Mouse (Mus musculus) ES-Bruce4 (cell line): Measurements from ENCODE around the gene Gm379. TPM values are rescaled to one million over a fixed set of nuclear protein-coding genes. Genes with fewer than 3 reads are reported as not detected.

Experiments
- H3K27ac ChIP-seq: 2 replicates; pipeline ENCODE4 v1.5.1; 2012; ENCODE audit warnings: low read length, inconsistent platforms; ENCODE audit not compliant: insufficient read depth
- H3K27me3 ChIP-seq: 2 replicates; pipeline ENCODE4 v1.6.1; 2012; ENCODE audit warnings: mild to moderate bottlenecking, low read length, inconsistent platforms; ENCODE audit not compliant: control insufficient read depth, poor library complexity, insufficient read depth, severe bottlenecking
- H3K36me3 ChIP-seq: 2 replicates; pipeline ENCODE4 v1.6.1; 2012; ENCODE audit warnings: inconsistent platforms, mild to moderate bottlenecking, low read length, moderate library complexity; ENCODE audit not compliant: control insufficient read depth, poor library complexity, insufficient read depth, severe bottlenecking
- H3K4me1 ChIP-seq: one replicate; pipeline ENCODE4 v1.8.1; 2011; ENCODE audit warnings: low read length; ENCODE audit not compliant: control insufficient read depth, insufficient read depth
- H3K4me3 ChIP-seq: 2 replicates; pipeline ENCODE4 v1.5.1; 2011; ENCODE audit warnings: low read depth, mild to moderate bottlenecking, low read length
- H3K9ac ChIP-seq: 2 replicates; pipeline ENCODE4 v1.6.1; 2012; ENCODE audit warnings: low read depth, mild to moderate bottlenecking, inconsistent platforms; ENCODE audit not compliant: poor library complexity, severe bottlenecking
- H3K9me3 ChIP-seq: replicated peaks from 2 replicates; pipeline ENCODE4 v1.6.1; 2012; ENCODE audit warnings: mild to moderate bottlenecking, low read length, inconsistent platforms; ENCODE audit not compliant: control insufficient read depth, poor library complexity, insufficient read depth, severe bottlenecking
- CTCF ChIP-seq: IDR thresholded peaks from one replicate; pipeline ENCODE4 v1.8.1; 2011; ENCODE audit warnings: low read depth, low read length
- EP300 ChIP-seq: IDR thresholded peaks from 2 replicates; pipeline ENCODE4 v1.6.1; 2011; ENCODE audit warnings: low read depth, low read length; ENCODE audit not compliant: insufficient read depth
- POLR2A ChIP-seq: IDR thresholded peaks from one replicate; pipeline ENCODE4 v1.8.1; 2011; ENCODE audit warnings: low read length; ENCODE audit not compliant: insufficient read depth
- polyA plus RNA-seq: library from polyadenylated mRNA; stranded (reverse); fragments of >200 nt; gene quantifications from 2 replicates; pipeline ENCODE4 v1.2.4, GENCODE M21; 2011; ENCODE audit warnings: low read depth; ENCODE audit not compliant: missing spikeins, insufficient read depth, insufficient read length

The Gm379 gene
- polyA plus RNA-seq = not detected in 2 replicates

GRCm38 (mm10) chrX:108664885-108665284 is at the start of gene Gm379:
TSS of gene Gm379 (minus strand) at chrX:108664891.
- Histone ChIP-seq H3K4me3 (no peak within 1 kb of the TSS), H3K9ac (no peak within 1 kb of the TSS), H3K36me3 (no peaks in the 10 kb centered on the region)

GRCm38 (mm10) chrX:108704312-108704711 is 39.6 kb upstream of the Gm379 start:
- Histone ChIP-seq H3K9ac (no peak overlapping the region), H3K27me3 (no peaks in the 10 kb centered on the region), H3K36me3 (no peaks in the 10 kb centered on the region), H3K4me3 (no peak overlapping the region), H3K9me3 (no peaks in the 10 kb centered on the region), H3K4me1 (no peaks in the 10 kb centered on the region), H3K27ac (no peak overlapping the region)
- TF ChIP-seq CTCF (no peak), POLR2A (no peak), EP300 (no peak)

More at GRCm38 (mm10) chrX:108664885-108665284, at the start of gene Gm379:
- TF ChIP-seq POLR2A = no peak
- no peak for TF ChIP-seq CTCF
- TF ChIP-seq EP300 = no peak
- no peaks in the 10 kb centered on the region for H3K9me3 ChIP-seq
- no peaks in the 10 kb centered on the region for H3K27me3 ChIP-seq
- H3K27ac ChIP-seq = no peak within 1 kb of the TSS
- no peaks in the 10 kb centered on the region for H3K4me1 ChIP-seq

- H3K36me3 ChIP-seq = no peaks in the 10 kb centered on the region
- no peaks in the 10 kb centered on the region for H3K4me1 ChIP-seq
- TF ChIP-seq CTCF = no peak
- no peak for TF ChIP-seq EP300
- H3K9ac ChIP-seq = no peak overlapping the region
- H3K27ac ChIP-seq = no peak overlapping the region
- no peak overlapping the region for H3K4me3 ChIP-seq
- no peaks in the 10 kb centered on the region for H3K9me3 ChIP-seq
- no peaks in the 10 kb centered on the region for H3K27me3 ChIP-seq
These were observed 4.2 kb upstream of the Gm379 start for GRCm38 (mm10) chrX:108668868-108669267.

DNA sequence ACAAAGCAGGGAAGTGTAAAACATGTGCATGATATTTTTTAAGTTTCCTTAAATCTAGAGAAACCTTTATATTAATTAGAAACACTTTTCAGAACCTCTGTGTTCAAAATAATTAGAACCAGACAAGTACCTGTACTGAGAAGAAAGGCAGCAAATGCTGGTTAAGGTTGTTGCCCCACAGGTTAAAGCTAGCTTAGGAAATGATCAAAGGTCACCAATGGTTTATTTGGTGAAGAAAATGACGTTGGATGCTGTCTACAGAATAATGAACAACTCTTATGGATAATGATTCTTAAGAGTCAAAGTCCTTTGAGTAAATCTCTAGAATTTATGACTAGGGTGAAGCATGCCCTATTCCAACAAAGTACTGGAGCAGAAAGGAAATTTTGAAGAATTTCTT is 42.7 kb downstream of the Gm379 start:
- no peaks in the 10 kb centered on the region for H3K9me3 ChIP-seq
- no peak overlapping the region for H3K4me3 ChIP-seq
- no peaks in the 10 kb centered on the region for H3K4me1 ChIP-seq
- H3K9ac ChIP-seq = no peak overlapping the region
- no peak for TF ChIP-seq POLR2A
- TF ChIP-seq CTCF = no peak
- TF ChIP-seq EP300 = no peak
- no peaks in the 10 kb centered on the region for H3K36me3 ChIP-seq
- H3K27ac ChIP-seq = no peak overlapping the region
- no peaks in the 10 kb centered on the region for H3K27me3 ChIP-seq

DNA sequence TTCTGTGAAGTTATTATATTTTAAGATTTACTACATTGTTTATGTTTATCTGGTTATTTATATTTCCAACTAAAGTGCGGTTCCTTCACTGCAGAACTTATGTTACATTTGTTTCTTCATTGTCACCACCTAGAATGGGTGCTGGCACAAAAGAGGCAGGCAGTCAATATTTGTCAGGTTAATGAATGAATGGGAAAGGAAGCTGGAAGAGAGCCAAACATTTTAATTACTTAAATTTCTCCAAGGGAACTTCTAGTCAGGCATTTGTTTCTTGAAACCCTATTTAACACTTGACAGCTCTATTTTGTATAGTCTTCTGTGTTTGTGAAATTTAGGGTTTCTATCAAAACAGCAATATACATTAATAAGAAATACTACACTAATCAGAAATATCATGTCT is 43.8 kb downstream of the Gm379 start:
- TF ChIP-seq POLR2A (no peak), CTCF (no peak), EP300 (no peak)
- Histone ChIP-seq H3K27me3 (no peaks in the 10 kb centered on the region), H3K36me3 (no peaks in the 10 kb centered on the region), H3K4me1 (no peaks in the 10 kb centered on the region), H3K4me3 (no peak overlapping the region), H3K27ac (no peak overlapping the region), H3K9ac (no peak overlapping the region), H3K9me3 (no peaks in the 10 kb centered on the region)

Other genes starting within 250 kb of the Gm379 start
- 40.1 and 45.0 TPM in 2 replicates for gene Brwd3, start 169.5 kb upstream of the Gm379 start, polyA plus RNA-seq